Mouse (Mus musculus) adrenal gland, postnatal 25 days (tissue): ENCODE measurements around the gene Gm9918. TPM values are rescaled to one million over a fixed set of nuclear protein-coding genes. Genes with fewer than 3 reads are reported as not detected.
A peak's percentile ranks its signal among the peaks of the same experiment; 100 is the strongest.
"Not testable (repeated sequence)": the region's sequence is repeated elsewhere in the genome, so short reads cannot be mapped to it uniquely, and the experiment has no call there.

Experiments
- DNase-seq: peaks from one replicate; pipeline ENCODE4 v3.0.0; 2021; ENCODE audit warnings: mixed read lengths
- long read RNA-seq: library from polyadenylated mRNA; stranded (forward); transcript quantifications from one replicate; pipeline ENCODE4 v2.0.0, GENCODE M21; 2021
- total RNA-seq: library from RNA; stranded (reverse); gene quantifications from 2 replicates; pipeline ENCODE4 v1.2.3, GENCODE M21; 2021

Gm9918 gene
- 0.15 TPM in 1 of 2 replicates, not detected in the other for total RNA-seq
- long read RNA-seq: 0 reads

GRCm38 (mm10) chr15:102270274-102270960, at the start of gene Gm9918:
TSS of gene Gm9918 (plus strand) at chr15:102270563.
- no peak for DNase-seq

GRCm38 (mm10) chr15:102222386-102222785, 48.0 kb upstream of the Gm9918 start:
- DNase-seq: no peak

- DNase-seq: peak; percentile 85
Observed at GRCm38 (mm10) chr15:102224186-102224991, 46.0 kb upstream of the Gm9918 start.

GRCm38 (mm10) chr15:102224992-102225617, 45.3 kb upstream of the Gm9918 start:
- DNase-seq: no peak

GRCm38 (mm10) chr15:102225619-102226018, 44.7 kb upstream of the Gm9918 start:
- DNase-seq: not testable (repeated sequence)

- no peak for DNase-seq
Observed at GRCm38 (mm10) chr15:102230408-102231321, 39.7 kb upstream of the Gm9918 start.

- no peak for DNase-seq
Observed at GRCm38 (mm10) chr15:102231748-102232147, 38.6 kb upstream of the Gm9918 start, which contains the start of gene Itgb7. TSS of gene Itgb7 (minus strand) at chr15:102231944.

GRCm38 (mm10) chr15:102232764-102233163, 37.6 kb upstream of the Gm9918 start:
- DNase-seq: no peak

GRCm38 (mm10) chr15:102233896-102234295, 36.5 kb upstream of the Gm9918 start:
- no peak for DNase-seq

GRCm38 (mm10) chr15:102235371-102236027, 34.9 kb upstream of the Gm9918 start:
- no peak for DNase-seq

- DNase-seq: no peak
Observed at GRCm38 (mm10) chr15:102238543-102239259, 31.7 kb upstream of the Gm9918 start.

- DNase-seq: peak; percentile 88
Observed at GRCm38 (mm10) chr15:102239260-102239590, 31.1 kb upstream of the Gm9918 start.

GRCm38 (mm10) chr15:102239851-102240250, 30.5 kb upstream of the Gm9918 start:
- DNase-seq: no peak

- DNase-seq: peak; percentile 38
Observed at GRCm38 (mm10) chr15:102240607-102241006, 29.8 kb upstream of the Gm9918 start.

GRCm38 (mm10) chr15:102242404-102243228, 27.7 kb upstream of the Gm9918 start:
- no peak for DNase-seq

- DNase-seq: peak; percentile 60
Observed at GRCm38 (mm10) chr15:102243229-102244190, 26.9 kb upstream of the Gm9918 start.

GRCm38 (mm10) chr15:102244306-102245191, 25.8 kb upstream of the Gm9918 start:
- no peak for DNase-seq
